Mouse (Mus musculus) midbrain, embryonic 13.5 days (tissue): ENCODE results near the gene Il12b. TPM values are rescaled to one million over a fixed set of nuclear protein-coding genes. Genes with fewer than 3 reads are reported as not detected.
A peak's percentile ranks its signal among the peaks of the same experiment; 100 is the strongest.
"Not testable (repeated sequence)": the region's sequence is repeated elsewhere in the genome, so short reads cannot be mapped to it uniquely, and the experiment has no call there.

Experiments
- ATAC-seq: fragments of 200-750 bp; cut with Nextera tagmentation; 2 replicates; pipeline ENCODE4 v1.8.0; 2017; ENCODE audit warnings: mild to moderate bottlenecking, moderate TSS enrichment, moderate library complexity
- H3K27ac ChIP-seq: fragments of 300-500 bp; sonication (generic); 2 replicates; pipeline ENCODE4 v1.5.1; 2015; ENCODE audit warnings: inconsistent platforms, mild to moderate bottlenecking, moderate library complexity
- H3K27me3 ChIP-seq: fragments of 300-500 bp; sonication (generic); 2 replicates; pipeline ENCODE4 v1.6.1; 2015; ENCODE audit warnings: mild to moderate bottlenecking, inconsistent platforms
- H3K36me3 ChIP-seq: fragments of 300-500 bp; sonication (generic); 2 replicates; pipeline ENCODE4 v1.6.1; 2015; ENCODE audit warnings: mild to moderate bottlenecking, inconsistent platforms
- H3K4me1 ChIP-seq: fragments of 300-500 bp; sonication (generic); replicated peaks from 2 replicates; pipeline ENCODE4 v1.6.1; 2015; ENCODE audit warnings: inconsistent platforms
- H3K4me2 ChIP-seq: fragments of 300-500 bp; sonication (generic); replicated peaks from 2 replicates; pipeline ENCODE4 v1.6.1; 2015; ENCODE audit warnings: moderate library complexity, mild to moderate bottlenecking, inconsistent platforms
- H3K4me3 ChIP-seq: fragments of 300-500 bp; sonication (generic); replicated peaks from 2 replicates; pipeline ENCODE4 v1.5.1; 2015; ENCODE audit warnings: mild to moderate bottlenecking, inconsistent platforms
- H3K9ac ChIP-seq: fragments of 300-500 bp; sonication (generic); replicated peaks from 2 replicates; pipeline ENCODE4 v1.6.1; 2015; ENCODE audit warnings: mild to moderate bottlenecking, inconsistent platforms
- H3K9me3 ChIP-seq: fragments of 300-500 bp; sonication (generic); 2 replicates; pipeline ENCODE4 v1.6.1; 2016; ENCODE audit warnings: mild to moderate bottlenecking, inconsistent platforms
- WGBS: fragments of 180-500 bp; shearing (Covaris S2); methylation state at CpG from one replicate; pipeline ENCODE4 v1.1.7; 2015; 5-methylcytosine and 5-hydroxymethylcytosine counted together
- polyA plus RNA-seq: library from polyadenylated mRNA; unstranded; fragments of >200 nt; fragmentation: Nextera tagmentation; extraction: Ambion mirVana; gene quantifications from 2 replicates; pipeline ENCODE4 v1.2.1, GENCODE M21; 2015

Il12b gene
- polyA plus RNA-seq, 1 experiment from 2014 or later = not detected

DNA sequence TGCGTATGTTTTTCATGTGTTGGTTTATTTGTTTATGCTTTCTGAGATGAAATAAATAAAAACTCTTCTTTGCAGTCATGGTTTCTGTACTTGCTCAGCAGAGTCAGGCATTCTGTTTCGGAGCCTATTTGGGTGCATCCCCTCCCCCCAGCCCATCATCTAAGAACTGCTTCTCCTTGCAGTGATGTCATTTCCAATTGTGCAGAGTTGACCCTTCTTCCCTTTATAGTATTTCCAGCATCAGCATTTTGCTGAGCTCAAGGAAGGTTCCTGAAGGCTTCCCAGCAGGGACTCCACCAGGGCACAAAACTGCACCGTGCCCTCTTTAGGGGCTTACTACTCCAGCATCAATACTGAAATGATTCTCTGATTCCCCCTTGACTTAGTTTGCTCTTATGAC lies 14.7 kb downstream of the Il12b start:
- H3K4me2 ChIP-seq = no peak overlapping the region
- H3K27ac ChIP-seq = no peak overlapping the region
- H3K9ac ChIP-seq = no peak overlapping the region
- no peak overlapping the region for H3K4me3 ChIP-seq
- no peaks in the 10 kb centered on the region for H3K9me3 ChIP-seq
- WGBS = 88% methylated on average over 3 of the region's 3 CpGs
- no peaks in the 10 kb centered on the region for H3K4me1 ChIP-seq
- no peak for ATAC-seq
- peaks cover 5% of the 10 kb centered on the region; the same call in 1 of the 2 replicates for H3K27me3 ChIP-seq
- H3K36me3 ChIP-seq = no peaks in the 10 kb centered on the region

- Histone ChIP-seq H3K4me3 (no peak overlapping the region), H3K4me2 (no peak overlapping the region), H3K27me3 (no peaks in the 10 kb centered on the region), H3K27ac (no peak overlapping the region), H3K9me3 (no peaks in the 10 kb centered on the region), H3K36me3 (no peaks in the 10 kb centered on the region), H3K4me1 (0 out of 2 replicates have a peak, but pooled peaks cover 1% of the 10 kb centered on the region), H3K9ac (no peak overlapping the region)
- ATAC-seq = no peak
- 83% methylated on average over 1 of the region's 1 CpGs for WGBS
Measured at GRCm38 (mm10) chr11:44417403-44417802, 17.5 kb downstream of the Il12b start.

- WGBS = 79% methylated on average over 10 of the region's 10 CpGs
- no peak overlapping the region for H3K9ac ChIP-seq
- peak overlapping the region; percentile 61 for H3K27ac ChIP-seq
- no peak overlapping the region for H3K4me2 ChIP-seq
- H3K4me1 ChIP-seq = peaks cover 15% of the 10 kb centered on the region; the same call in 1 of the 2 replicates
- ATAC-seq = no peak
- no peak overlapping the region for H3K4me3 ChIP-seq
- H3K36me3 ChIP-seq = no peaks in the 10 kb centered on the region
- H3K9me3 ChIP-seq = no peaks in the 10 kb centered on the region
- H3K27me3 ChIP-seq = no peaks in the 10 kb centered on the region
Measured at GRCm38 (mm10) chr11:44422337-44423111, 22.7 kb downstream of the Il12b start.

DNA sequence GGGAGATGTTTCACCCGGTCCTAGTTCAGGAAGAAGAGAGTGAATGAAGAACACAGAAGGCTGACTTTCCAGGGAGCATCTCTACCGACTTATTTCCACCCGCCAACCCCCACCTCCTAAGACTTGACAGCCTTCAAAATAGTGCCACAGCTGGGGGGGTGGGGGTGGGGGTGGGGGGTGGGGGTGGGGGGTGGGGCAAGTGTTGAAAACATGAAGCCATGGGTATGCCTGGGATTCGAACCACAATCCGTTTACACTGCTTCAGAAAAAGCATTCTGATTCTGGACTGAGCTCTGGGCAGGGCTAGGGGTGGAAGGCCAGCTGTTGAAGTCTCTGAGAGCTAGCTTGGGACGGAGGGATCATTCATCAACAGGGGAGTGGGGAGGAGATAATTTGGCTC lies 23.4 kb downstream of the Il12b start:
- Histone ChIP-seq H3K27ac (peak overlapping the region; percentile 61), H3K9ac (no peak overlapping the region), H3K4me3 (no peak overlapping the region), H3K4me1 (peaks cover 15% of the 10 kb centered on the region; the same call in 1 of the 2 replicates), H3K36me3 (no peaks in the 10 kb centered on the region), H3K27me3 (no peaks in the 10 kb centered on the region), H3K4me2 (no peak overlapping the region), H3K9me3 (no peaks in the 10 kb centered on the region)
- no peak for ATAC-seq
- 74% methylated on average over 6 of the region's 6 CpGs for WGBS

GRCm38 (mm10) chr11:44423955-44424354 lies 24.1 kb downstream of the Il12b start:
- Histone ChIP-seq H3K36me3 (no peaks in the 10 kb centered on the region), H3K27ac (peak overlapping the region; percentile 74)
- ATAC-seq = peak; percentile 85

DNA sequence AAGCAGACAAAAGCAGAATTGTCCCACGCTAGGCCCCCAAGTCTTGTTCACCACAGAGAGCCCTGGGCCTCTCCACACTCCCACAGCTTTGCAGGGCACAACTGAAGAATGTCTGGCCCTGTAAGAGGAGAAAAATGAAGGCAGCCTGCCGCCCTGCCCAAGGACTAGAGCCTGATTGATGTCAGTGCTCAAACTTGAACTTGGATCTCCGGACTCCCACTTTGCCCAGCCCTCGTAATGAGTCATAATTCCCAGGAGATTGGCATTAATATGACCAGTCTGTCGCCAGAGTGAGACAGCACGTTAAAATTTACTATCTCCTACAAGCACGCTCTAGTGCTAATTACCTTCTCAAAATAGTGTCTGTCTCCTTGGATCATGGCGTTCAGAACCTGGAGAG lies 25.1 kb downstream of the Il12b start:
- H3K9ac ChIP-seq = no peak overlapping the region
- no peaks in the 10 kb centered on the region for H3K36me3 ChIP-seq
- no peak overlapping the region for H3K27ac ChIP-seq
- H3K27me3 ChIP-seq = no peaks in the 10 kb centered on the region
- H3K9me3 ChIP-seq = no peaks in the 10 kb centered on the region
- no peak overlapping the region for H3K4me3 ChIP-seq
- H3K4me1 ChIP-seq = peaks cover 15% of the 10 kb centered on the region; the same call in 1 of the 2 replicates
- 84% methylated on average over 8 of the region's 8 CpGs for WGBS
- no peak overlapping the region for H3K4me2 ChIP-seq
- ATAC-seq = no peak

More at GRCm38 (mm10) chr11:44423955-44424354, 24.1 kb downstream of the Il12b start:
- no peak overlapping the region for H3K4me3 ChIP-seq
- H3K4me1 ChIP-seq = peaks cover 15% of the 10 kb centered on the region; the same call in 1 of the 2 replicates
- 48% methylated on average over 5 of the region's 5 CpGs for WGBS
- H3K9me3 ChIP-seq = no peaks in the 10 kb centered on the region
- H3K4me2 ChIP-seq = no peak overlapping the region
- H3K9ac ChIP-seq = no peak overlapping the region
- no peaks in the 10 kb centered on the region for H3K27me3 ChIP-seq

DNA sequence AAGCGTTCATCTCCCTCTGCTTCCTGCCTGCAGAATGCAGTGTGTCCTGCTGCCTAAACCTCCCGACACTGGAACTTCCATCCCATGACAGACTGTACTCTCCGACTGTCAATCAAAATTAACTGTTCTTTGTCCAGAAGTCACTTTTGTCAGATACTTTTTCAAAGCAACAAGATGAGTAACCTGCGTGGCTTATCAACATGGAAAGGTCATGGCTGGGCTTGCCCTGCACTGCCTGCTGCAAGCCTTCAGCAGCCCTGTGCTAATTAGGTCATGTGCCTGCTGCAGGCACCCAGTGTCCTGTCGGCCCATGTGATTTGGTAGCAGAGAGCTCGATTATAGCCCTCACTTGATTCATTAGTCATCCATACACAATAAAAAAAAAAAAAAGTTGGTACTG lies 25.8 kb downstream of the Il12b start:
- H3K4me2 ChIP-seq = no peak overlapping the region
- WGBS = 82% methylated on average over 6 of the region's 6 CpGs
- ATAC-seq = no peak
- H3K36me3 ChIP-seq = no peaks in the 10 kb centered on the region
- no peak overlapping the region for H3K9ac ChIP-seq
- H3K4me1 ChIP-seq = peaks cover 15% of the 10 kb centered on the region; the same call in 1 of the 2 replicates
- H3K4me3 ChIP-seq = no peak overlapping the region
- no peaks in the 10 kb centered on the region for H3K27me3 ChIP-seq
- no peaks in the 10 kb centered on the region for H3K9me3 ChIP-seq
- no peak overlapping the region for H3K27ac ChIP-seq

GRCm38 (mm10) chr11:44427951-44428350 lies 28.1 kb downstream of the Il12b start:
- 90% methylated on average over 2 of the region's 2 CpGs for WGBS
- Histone ChIP-seq H3K4me2 (no peak overlapping the region), H3K36me3 (no peaks in the 10 kb centered on the region), H3K4me1 (peaks cover 12% of the 10 kb centered on the region; the same call in 1 of the 2 replicates), H3K9ac (no peak overlapping the region), H3K4me3 (no peak overlapping the region), H3K9me3 (no peaks in the 10 kb centered on the region), H3K27ac (no peak overlapping the region), H3K27me3 (no peaks in the 10 kb centered on the region)
- ATAC-seq = no peak

GRCm38 (mm10) chr11:44430036-44430435 lies 30.2 kb downstream of the Il12b start:
- no peaks in the 10 kb centered on the region for H3K9me3 ChIP-seq
- no peak for ATAC-seq
- WGBS = 93% methylated on average over 3 of the region's 3 CpGs
- H3K9ac ChIP-seq = no peak overlapping the region
- no peaks in the 10 kb centered on the region for H3K27me3 ChIP-seq
- no peak overlapping the region for H3K4me2 ChIP-seq
- no peaks in the 10 kb centered on the region for H3K4me1 ChIP-seq
- H3K4me3 ChIP-seq = no peak overlapping the region
- H3K36me3 ChIP-seq = no peaks in the 10 kb centered on the region
- H3K27ac ChIP-seq = no peak overlapping the region

DNA sequence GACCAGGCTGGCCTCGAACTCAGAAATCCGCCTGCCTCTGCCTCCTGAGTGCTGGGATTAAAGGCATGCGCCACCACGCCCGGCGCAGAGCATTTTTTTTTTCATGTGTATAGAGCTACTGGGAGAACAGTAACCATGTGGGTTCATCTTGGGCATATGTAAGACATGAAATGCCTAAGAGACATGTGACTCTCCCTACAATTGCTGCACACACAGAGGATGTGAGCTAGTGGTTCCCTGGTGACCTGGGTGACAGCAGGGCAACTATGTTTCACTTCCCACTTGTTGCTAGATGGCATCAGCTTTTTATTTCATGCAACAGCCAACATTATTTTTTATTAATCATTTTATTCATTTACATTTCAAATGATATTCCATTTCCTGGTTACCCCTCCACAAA lies 37.9 kb downstream of the Il12b start:
- H3K27me3 ChIP-seq = no peaks in the 10 kb centered on the region
- H3K9me3 ChIP-seq = no peaks in the 10 kb centered on the region
- H3K36me3 ChIP-seq = no peaks in the 10 kb centered on the region
- H3K27ac ChIP-seq = no peak overlapping the region
- H3K9ac ChIP-seq = no peak overlapping the region
- WGBS = 96% methylated on average over 6 of the region's 6 CpGs
- no peaks in the 10 kb centered on the region for H3K4me1 ChIP-seq
- no peak overlapping the region for H3K4me3 ChIP-seq
- no peak for ATAC-seq
- H3K4me2 ChIP-seq = no peak overlapping the region

- Histone ChIP-seq H3K4me1 (no peaks in the 10 kb centered on the region), H3K4me2 (no peak overlapping the region), H3K9me3 (no peaks in the 10 kb centered on the region), H3K36me3 (peaks cover 28% of the 10 kb centered on the region), H3K4me3 (no peak overlapping the region), H3K9ac (no peak overlapping the region), H3K27ac (no peak overlapping the region), H3K27me3 (no peaks in the 10 kb centered on the region)
- no peak for ATAC-seq
Measured at GRCm38 (mm10) chr11:44451046-44451445, 51.2 kb downstream of the Il12b start.

- H3K27me3 ChIP-seq, H3K9me3 ChIP-seq, H3K4me2 ChIP-seq, H3K9ac ChIP-seq, H3K27ac ChIP-seq, H3K4me3 ChIP-seq, H3K4me1 ChIP-seq, ATAC-seq: not testable (repeated sequence)
- peaks cover 37% of the 10 kb centered on the region for H3K36me3 ChIP-seq
- WGBS = 96% methylated on average over 5 of the region's 5 CpGs
Measured at GRCm38 (mm10) chr11:44452016-44452415, 52.2 kb downstream of the Il12b start.

DNA sequence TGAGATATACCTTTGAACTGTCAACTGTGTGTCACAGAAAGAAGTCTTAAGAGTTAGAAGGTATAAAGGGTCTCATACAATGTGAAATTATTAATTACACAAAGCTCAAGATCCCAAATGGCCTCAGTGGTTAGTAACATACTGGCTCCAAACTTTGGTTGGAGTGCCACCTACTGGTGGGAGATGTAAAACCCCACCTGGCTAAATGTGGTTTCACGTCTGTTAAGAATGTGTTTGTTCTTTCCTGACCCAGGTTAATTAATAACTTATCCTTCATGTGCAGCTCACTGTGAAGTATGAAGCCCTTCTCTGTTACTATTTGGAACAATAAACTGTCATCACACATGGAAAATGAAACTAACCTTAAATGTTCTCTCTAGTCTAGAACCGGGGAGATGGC lies 53.6 kb downstream of the Il12b start:
- H3K27ac ChIP-seq = no peak overlapping the region
- H3K36me3 ChIP-seq = peaks cover 44% of the 10 kb centered on the region
- no peak overlapping the region for H3K4me2 ChIP-seq
- no peaks in the 10 kb centered on the region for H3K4me1 ChIP-seq
- no peaks in the 10 kb centered on the region for H3K9me3 ChIP-seq
- H3K4me3 ChIP-seq = no peak overlapping the region
- 64% methylated on average over 2 of the region's 2 CpGs for WGBS
- ATAC-seq = peak; percentile 56
- no peak overlapping the region for H3K9ac ChIP-seq
- H3K27me3 ChIP-seq = no peaks in the 10 kb centered on the region
